Mouse (Mus musculus) G1E (cell line): Measurements from ENCODE around the gene Adamts12. TPM values are rescaled to one million over a fixed set of nuclear protein-coding genes. Genes with fewer than 3 reads are reported as not detected.

Experiments used
- ATAC-seq: 2 replicates; pipeline ENCODE4 v1.8.0; 2016; ENCODE audit warnings: mild to moderate bottlenecking; ENCODE audit not compliant: insufficient number of reproducible peaks, poor library complexity, low FRiP score, severe bottlenecking; ENCODE audit errors: extremely low read depth
- DNase-seq: peaks from one replicate; pipeline ENCODE4 v3.0.0; 2012; ENCODE audit warnings: low spot score
- H3K27me3 ChIP-seq: 2 replicates; pipeline ENCODE4 v1.6.1; 2012; ENCODE audit warnings: mild to moderate bottlenecking, low read length, inconsistent platforms; ENCODE audit not compliant: insufficient read depth
- H3K36me3 ChIP-seq: replicated peaks from 2 replicates; pipeline ENCODE3; 2012; ENCODE audit warnings: mild to moderate bottlenecking, inconsistent platforms
- H3K4me1 ChIP-seq: 2 replicates; pipeline ENCODE4 v1.6.1; 2012; ENCODE audit warnings: low read depth, low read length, inconsistent platforms, mixed read lengths; ENCODE audit not compliant: insufficient read depth
- H3K4me3 ChIP-seq: 2 replicates; pipeline ENCODE4 v1.5.1; 2012; ENCODE audit warnings: low read depth, mild to moderate bottlenecking, inconsistent platforms, low read length, moderate library complexity, mixed read lengths
- H3K9me3 ChIP-seq: replicated peaks from 2 replicates; pipeline ENCODE4 v1.6.1; 2012; ENCODE audit warnings: inconsistent platforms
- CTCF ChIP-seq: IDR thresholded peaks from 2 replicates; pipeline ENCODE4 v1.5.1; 2012; ENCODE audit warnings: low read depth, low read length, inconsistent platforms, mixed read lengths
- GATA1 ChIP-seq: IDR thresholded peaks from 2 replicates; pipeline ENCODE4 v1.6.1; 2012; ENCODE audit warnings: borderline replicate concordance, low read length, inconsistent platforms, mixed read lengths
- GATA2 ChIP-seq: IDR thresholded peaks from 2 replicates; pipeline ENCODE4 v1.6.1; 2012; ENCODE audit warnings: low read depth, low read length, inconsistent platforms, borderline replicate concordance
- POLR2AphosphoS5 ChIP-seq: IDR thresholded peaks from 2 replicates; pipeline ENCODE4 v1.6.1; 2012; ENCODE audit warnings: low read depth, low read length, inconsistent platforms; ENCODE audit not compliant: insufficient replicate concordance
- TAL1 ChIP-seq: conservative IDR thresholded peaks from 2 replicates; pipeline ENCODE4 v1.6.1; 2012; ENCODE audit warnings: low read depth, low read length, inconsistent platforms, mixed read lengths
- polyA plus RNA-seq: library from polyadenylated mRNA; stranded (reverse); fragments of >175 nt; gene quantifications from 2 replicates; pipeline ENCODE4 v1.2.3, GENCODE M21; 2012
- total RNA-seq, 2 experiments: library from RNA; stranded (forward) in 1 of 2; stranded (reverse) in 1 of 2; fragments of 200-1000 nt in 1 of 2; fragments of >200 nt in 1 of 2; fragmentation: Nextera tagmentation in 1 of 2; gene quantifications; 2 replicates each; pipeline ENCODE4 v1.2.3; 2014 to 2017

The Adamts12 gene
- total and polyA plus RNA-seq, 3 experiments = 0.16 TPM; not detected in 2

DNA sequence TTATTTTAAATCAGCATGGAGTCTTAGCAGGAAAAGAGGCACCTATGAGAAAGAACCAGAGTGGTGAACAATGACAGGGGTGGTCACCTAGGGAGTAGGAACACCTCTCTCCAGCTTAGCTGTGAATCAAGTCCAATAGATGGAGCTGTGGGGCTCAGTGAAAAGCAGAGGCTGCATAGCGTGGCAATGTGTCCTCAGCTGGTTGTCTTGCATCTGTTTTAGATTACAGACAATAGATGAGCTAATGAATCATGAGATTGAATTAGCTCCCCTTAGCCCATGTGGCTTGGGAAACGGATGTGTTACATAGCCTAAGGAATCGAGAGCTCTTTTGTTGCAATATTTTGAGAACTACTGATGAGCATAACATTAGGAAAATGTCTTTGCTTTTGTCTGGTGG is 291.3 kb downstream of the Adamts12 start:
- H3K27me3 ChIP-seq = no peaks in the 10 kb centered on the region
- H3K9me3 ChIP-seq = no peaks in the 10 kb centered on the region
- no peaks in the 10 kb centered on the region for H3K36me3 ChIP-seq
- no peaks in the 10 kb centered on the region for H3K4me1 ChIP-seq
- TF ChIP-seq POLR2AphosphoS5 (no peak), TAL1 (no peak), GATA2 (no peak), GATA1 (no peak), CTCF (no peak)
- no peak overlapping the region for H3K4me3 ChIP-seq
- DNase-seq (no peak), ATAC-seq (no peak)

GRCm38 (mm10) chr15:11357501-11357900 is 292.9 kb downstream of the Adamts12 start:
- Histone ChIP-seq H3K36me3 (no peaks in the 10 kb centered on the region), H3K4me3 (no peak overlapping the region), H3K27me3 (no peaks in the 10 kb centered on the region), H3K4me1 (no peaks in the 10 kb centered on the region), H3K9me3 (no peaks in the 10 kb centered on the region)
- DNase-seq (no peak), ATAC-seq (no peak)
- TF ChIP-seq GATA1 (no peak), POLR2AphosphoS5 (no peak), TAL1 (no peak), CTCF (no peak), GATA2 (no peak)

DNA sequence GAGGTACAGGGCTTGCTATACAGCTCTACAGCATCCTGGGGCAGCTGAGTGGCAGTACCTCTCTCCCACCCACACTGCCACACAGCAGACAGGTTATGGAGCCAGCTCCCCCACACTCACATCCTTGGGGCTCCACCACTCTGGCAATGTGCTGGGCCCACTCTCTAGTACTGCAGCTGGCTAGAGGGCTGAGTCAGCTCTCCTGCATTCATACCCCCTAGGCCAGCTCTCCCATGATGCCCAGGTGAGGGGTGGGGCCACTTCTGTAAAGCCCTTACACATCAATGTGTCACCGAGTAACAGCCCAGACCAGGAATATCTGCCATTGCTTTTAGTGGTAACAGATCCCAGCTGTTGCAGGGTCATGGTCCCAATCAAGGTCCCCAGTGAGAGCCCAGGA is 296.3 kb downstream of the Adamts12 start:
- no peak overlapping the region for H3K4me3 ChIP-seq
- H3K27me3 ChIP-seq = no peaks in the 10 kb centered on the region
- H3K36me3 ChIP-seq = no peaks in the 10 kb centered on the region
- TF ChIP-seq CTCF (no peak), GATA2 (no peak), GATA1 (no peak), TAL1 (no peak), POLR2AphosphoS5 (no peak)
- H3K4me1 ChIP-seq = no peaks in the 10 kb centered on the region
- DNase-seq = no peak
- no peak for ATAC-seq
- H3K9me3 ChIP-seq = no peaks in the 10 kb centered on the region

GRCm38 (mm10) chr15:11361824-11362223 is 297.2 kb downstream of the Adamts12 start:
- Histone ChIP-seq H3K4me1 (no peaks in the 10 kb centered on the region), H3K27me3 (no peaks in the 10 kb centered on the region), H3K4me3 (no peak overlapping the region), H3K36me3 (no peaks in the 10 kb centered on the region), H3K9me3 (no peaks in the 10 kb centered on the region)
- DNase-seq = no peak
- no peak for TF ChIP-seq GATA2
- TF ChIP-seq CTCF = no peak
- TF ChIP-seq GATA1 = no peak
- TF ChIP-seq POLR2AphosphoS5 = no peak
- no peak for TF ChIP-seq TAL1
- no peak for ATAC-seq

GRCm38 (mm10) chr15:11364112-11364511 is 299.5 kb downstream of the Adamts12 start:
- TF ChIP-seq CTCF (no peak), TAL1 (no peak), GATA2 (no peak), GATA1 (no peak), POLR2AphosphoS5 (no peak)
- no peaks in the 10 kb centered on the region for H3K36me3 ChIP-seq
- no peaks in the 10 kb centered on the region for H3K4me1 ChIP-seq
- ATAC-seq (no peak), DNase-seq (no peak)
- H3K9me3 ChIP-seq = no peaks in the 10 kb centered on the region
- H3K4me3 ChIP-seq = no peak overlapping the region
- H3K27me3 ChIP-seq = 0 out of 2 replicates have a peak, but pooled peaks cover 4% of the 10 kb centered on the region

- ATAC-seq = no peak
- H3K27me3 ChIP-seq = 0 out of 2 replicates have a peak, but pooled peaks cover 4% of the 10 kb centered on the region
- TF ChIP-seq POLR2AphosphoS5 (no peak), GATA1 (no peak), TAL1 (no peak), CTCF (no peak), GATA2 (no peak)
- H3K4me1 ChIP-seq = no peaks in the 10 kb centered on the region
- DNase-seq = no peak
- no peaks in the 10 kb centered on the region for H3K36me3 ChIP-seq
- H3K4me3 ChIP-seq = no peak overlapping the region
- H3K9me3 ChIP-seq = no peaks in the 10 kb centered on the region
Measured at GRCm38 (mm10) chr15:11364795-11365194, 300.2 kb downstream of the Adamts12 start.
